Mouse (Mus musculus) CH12.LX (cell line): Measurements from ENCODE around the gene Zfp189. TPM values are rescaled to one million over a fixed set of nuclear protein-coding genes. Genes with fewer than 3 reads are reported as not detected.
A peak's percentile ranks its signal among the peaks of the same experiment; 100 is the strongest.
"Not testable (repeated sequence)": the region's sequence is repeated elsewhere in the genome, so short reads cannot be mapped to it uniquely, and the experiment has no call there.

Experiments
- DNase-seq: peaks from one replicate; pipeline ENCODE4 v3.0.0-alpha.2; 2013; ENCODE audit errors: extremely low read depth
- H3K27ac ChIP-seq: 2 replicates; pipeline ENCODE4 v1.5.1; 2012; ENCODE audit warnings: low read depth, mild to moderate bottlenecking, control low read depth, moderate library complexity; ENCODE audit not compliant: insufficient read depth
- H3K27me3 ChIP-seq: replicated peaks from 2 replicates; pipeline ENCODE3; 2012; ENCODE audit warnings: inconsistent platforms
- H3K36me3 ChIP-seq, 2 experiments: replicated peaks in 1 of 2; 2 replicates each; pipeline versions ENCODE3 to v1.6.1; 2012; ENCODE audit warnings: inconsistent platforms in 1 of 2, low read length in 1 of 2, mild to moderate bottlenecking in 1 of 2, mixed read lengths in 1 of 2, moderate library complexity in 1 of 2; ENCODE audit not compliant: control insufficient read depth in 1 of 2, insufficient read depth in 1 of 2
- H3K4me1 ChIP-seq, 2 experiments: 2 replicates each; pipeline ENCODE4 v1.6.1; 2012; ENCODE audit warnings: inconsistent platforms in 1 of 2, moderate library complexity in 1 of 2; ENCODE audit not compliant: insufficient read depth in 2 of 2, control insufficient read depth in 1 of 2
- H3K4me2 ChIP-seq: 2 replicates; pipeline ENCODE4 v1.6.1; 2012; ENCODE audit warnings: low read depth, mild to moderate bottlenecking, control low read depth; ENCODE audit not compliant: poor library complexity, insufficient read depth, severe bottlenecking
- H3K4me3 ChIP-seq, 3 experiments: fragments of 150-350 bp in 1 of 3; sonication (generic) in 1 of 3; replicated peaks in 1 of 3; 2 replicates each; pipeline versions ENCODE3 to v1.5.1; 2011 to 2012; ENCODE audit warnings: low read depth in 2 of 3, low read length in 2 of 3, mild to moderate bottlenecking in 2 of 3, moderate library complexity in 2 of 3, control low read depth in 1 of 3, improper control_type of control experiment in 1 of 3, inconsistent platforms in 1 of 3, mixed read lengths in 1 of 3; ENCODE audit not compliant: poor library complexity in 1 of 3
- H3K79me2 ChIP-seq: replicated peaks from 2 replicates; pipeline ENCODE4 v1.6.1; 2012; ENCODE audit warnings: mild to moderate bottlenecking, moderate library complexity; ENCODE audit not compliant: control insufficient read depth, poor library complexity, insufficient read depth, severe bottlenecking; ENCODE audit errors: extremely low read depth
- H3K9ac ChIP-seq: 2 replicates; pipeline ENCODE4 v1.6.1; 2012; ENCODE audit warnings: low read depth, mild to moderate bottlenecking, control low read depth, moderate library complexity; ENCODE audit not compliant: insufficient read depth
- H3K9me3 ChIP-seq: replicated peaks from 2 replicates; pipeline ENCODE3; 2012; ENCODE audit warnings: low read length, inconsistent platforms, mixed read lengths
- CTCF ChIP-seq, 2 experiments: IDR thresholded peaks in 1 of 2; conservative IDR thresholded peaks in 1 of 2; 2 replicates each; pipeline ENCODE4 v1.5.1; 2011 to 2012; ENCODE audit warnings: low read depth in 2 of 2, low read length in 2 of 2, improper control_type of control experiment in 1 of 2, inconsistent platforms in 1 of 2, mild to moderate bottlenecking in 1 of 2, moderate library complexity in 1 of 2
- E2F4 ChIP-seq: IDR thresholded peaks from 2 replicates; pipeline ENCODE4 v1.6.1; 2011; ENCODE audit warnings: low read depth, low read length, improper control_type of control experiment; ENCODE audit not compliant: insufficient replicate concordance
- ELF1 ChIP-seq: IDR thresholded peaks from 2 replicates; pipeline ENCODE4 v1.6.1; 2014; ENCODE audit warnings: low read depth, mild to moderate bottlenecking, inconsistent platforms, low read length, improper control_type of control experiment
- EP300 ChIP-seq: IDR thresholded peaks from 2 replicates; pipeline ENCODE4 v1.6.1; 2011; ENCODE audit warnings: low read length, improper control_type of control experiment
- ETS1 ChIP-seq: conservative IDR thresholded peaks from 2 replicates; pipeline ENCODE4 v1.6.1; 2012; ENCODE audit warnings: low read depth, mild to moderate bottlenecking, inconsistent platforms, low read length, improper control_type of control experiment, moderate library complexity
- GABPA ChIP-seq: IDR thresholded peaks from 2 replicates; pipeline ENCODE4 v1.6.1; 2012; ENCODE audit warnings: low read depth, low read length, improper control_type of control experiment, inconsistent platforms; ENCODE audit not compliant: insufficient replicate concordance
- HCFC1 ChIP-seq: IDR thresholded peaks from 2 replicates; pipeline ENCODE4 v1.6.1; 2012; ENCODE audit warnings: low read depth, mild to moderate bottlenecking, inconsistent platforms, low read length, improper control_type of control experiment
- KAT2A ChIP-seq: IDR thresholded peaks from 2 replicates; pipeline ENCODE4 v1.6.1; 2012; ENCODE audit warnings: low read length, improper control_type of control experiment, inconsistent platforms; ENCODE audit not compliant: insufficient replicate concordance
- MAZ ChIP-seq: IDR thresholded peaks from 2 replicates; pipeline ENCODE4 v1.6.1; 2012; ENCODE audit warnings: low read depth, mild to moderate bottlenecking, inconsistent platforms, low read length, improper control_type of control experiment, moderate library complexity
- MEF2A ChIP-seq: IDR thresholded peaks from 2 replicates; pipeline ENCODE4 v1.6.1; 2014; ENCODE audit warnings: low read depth, mild to moderate bottlenecking, inconsistent platforms, low read length, improper control_type of control experiment, borderline replicate concordance
- NRF1 ChIP-seq: IDR thresholded peaks from 2 replicates; pipeline ENCODE4 v1.6.1; 2014; ENCODE audit warnings: low read depth, mild to moderate bottlenecking, inconsistent platforms, low read length, improper control_type of control experiment, moderate library complexity
- PAX5 ChIP-seq: IDR thresholded peaks from 2 replicates; pipeline ENCODE4 v1.6.1; 2012; ENCODE audit warnings: low read length, inconsistent platforms, mixed read lengths
- POLR2AphosphoS2 ChIP-seq: IDR thresholded peaks from 2 replicates; pipeline ENCODE4 v1.6.1; 2011; ENCODE audit warnings: low read depth, low read length, improper control_type of control experiment
- SMC3 ChIP-seq: IDR thresholded peaks from 2 replicates; pipeline ENCODE4 v1.6.1; 2011; ENCODE audit warnings: low read depth, low read length, improper control_type of control experiment
- TCF12 ChIP-seq: IDR thresholded peaks from 2 replicates; pipeline ENCODE4 v1.6.1; 2014; ENCODE audit warnings: low read depth, mild to moderate bottlenecking, inconsistent platforms, low read length, improper control_type of control experiment
- UBTF ChIP-seq: IDR thresholded peaks from 2 replicates; pipeline ENCODE4 v1.6.1; 2012; ENCODE audit warnings: low read depth, mild to moderate bottlenecking, inconsistent platforms, low read length, improper control_type of control experiment, moderate library complexity
- USF1 ChIP-seq: IDR thresholded peaks from 2 replicates; pipeline ENCODE4 v1.6.1; 2014; ENCODE audit warnings: low read depth, mild to moderate bottlenecking, inconsistent platforms, low read length, improper control_type of control experiment
- USF2 ChIP-seq: conservative IDR thresholded peaks from 2 replicates; pipeline ENCODE4 v1.6.1; 2011; ENCODE audit warnings: low read depth, low read length, improper control_type of control experiment
- ZMIZ1 ChIP-seq: IDR thresholded peaks from 2 replicates; pipeline ENCODE4 v1.6.1; 2012; ENCODE audit warnings: low read depth, mild to moderate bottlenecking, inconsistent platforms, low read length, improper control_type of control experiment
- dilution Hi-C: fragments of 300-500 bp; cut with MboI; formaldehyde crosslinking; loops from 2 replicates; pipeline ENCODE4 v1.14.3; 2020; ENCODE audit warnings: low sequenced_read_pairs; ENCODE audit not compliant: extremely low pct_unique_long_range_greater_than_20kb, extremely low pct_ligation_motif_present
- in situ Hi-C: fragments of 300-500 bp; cut with MboI; formaldehyde crosslinking; loops from 3 replicates; pipeline ENCODE4 v1.14.3; 2019; ENCODE audit warnings: low sequenced_read_pairs, low pct_ligation_motif_present, low pct_unique_long_range_greater_than_20kb, mixed read lengths
- polyA plus RNA-seq: library from polyadenylated mRNA; unstranded; fragments of >175 nt; gene quantifications from 2 replicates; pipeline ENCODE4 v1.2.1, GENCODE M21; 2012; ENCODE audit warnings: low read depth; ENCODE audit not compliant: insufficient read length
- total RNA-seq, 2 experiments: library from RNA; depleted of rRNA; stranded (reverse); fragments of 300-350 nt in 1 of 2; fragments of >200 nt in 1 of 2; gene quantifications; 2 replicates each; pipeline ENCODE4 v1.2.3; 2012 to 2014

Gene Zfp189
- total and polyA plus RNA-seq, 3 experiments: 1.6 to 5.1 (median 4.3) TPM

DNA sequence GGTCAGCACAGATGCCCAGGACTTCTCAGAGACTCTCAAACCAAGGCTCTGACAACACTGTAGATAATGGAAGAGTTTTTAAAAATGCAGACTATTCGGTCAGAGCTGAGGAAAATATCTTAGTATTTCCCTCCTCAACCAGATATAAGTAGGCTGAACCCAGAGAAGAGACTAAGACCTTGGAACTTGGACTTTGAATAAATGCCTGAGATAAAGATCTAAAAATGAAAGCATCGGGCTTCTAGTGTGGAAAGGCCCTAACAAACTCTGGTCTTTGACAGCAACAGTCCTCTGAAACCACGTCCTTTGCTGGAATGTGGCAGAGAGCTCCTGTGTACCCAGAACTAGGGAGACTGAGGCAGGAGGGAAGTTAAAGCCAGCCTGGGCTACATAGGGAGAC lies 14.6 kb upstream of the Zfp189 start, which contains the start of gene Baat:
Gene Baat, minus strand, starts transcription at position 172 of the 400 bp plus-strand sequence.
- peaks cover 0 to 2% of the 10 kb centered on the region in 2 experiments for H3K36me3 ChIP-seq
- no peak for TF ChIP-seq KAT2A
- no peak for TF ChIP-seq MEF2A
- no peak for TF ChIP-seq HCFC1
- no peak for TF ChIP-seq E2F4
- TF ChIP-seq EP300: no peak
- TF ChIP-seq USF1: no peak
- no peak for TF ChIP-seq ZMIZ1
- TF ChIP-seq NRF1: no peak
- no peak for TF ChIP-seq ELF1
- no peak for TF ChIP-seq GABPA
- no peak for TF ChIP-seq SMC3
- TF ChIP-seq CTCF (conservative IDR thresholded peaks at IDR 0.05 in 1 of 2, IDR thresholded peaks at IDR 0.05 in 1 of 2; ENCODE audit: low read depth in 2 of 2, low read length in 2 of 2): no peak
- TF ChIP-seq UBTF: no peak
- no peak for TF ChIP-seq MAZ
- TF ChIP-seq TCF12: no peak
- TF ChIP-seq, all 38 proteins: peak for 0
- peak within 1 kb of the TSS; percentile 24; the same call in 1 of the 2 replicates for H3K4me2 ChIP-seq
- H3K27me3 ChIP-seq: no peaks in the 10 kb centered on the region
- no peaks in the 10 kb centered on the region for H3K79me2 ChIP-seq
- H3K27ac ChIP-seq: no peak within 1 kb of the TSS
- H3K4me3 ChIP-seq: no peak within 1 kb of the TSS
- no peak within 1 kb of the TSS for H3K9ac ChIP-seq
- no peaks in the 10 kb centered on the region for H3K4me1 ChIP-seq
- no peak for DNase-seq
- in situ Hi-C loops: no loop called here
- H3K9me3 ChIP-seq: no peaks in the 10 kb centered on the region
- dilution Hi-C loops: no loop called here

DNA sequence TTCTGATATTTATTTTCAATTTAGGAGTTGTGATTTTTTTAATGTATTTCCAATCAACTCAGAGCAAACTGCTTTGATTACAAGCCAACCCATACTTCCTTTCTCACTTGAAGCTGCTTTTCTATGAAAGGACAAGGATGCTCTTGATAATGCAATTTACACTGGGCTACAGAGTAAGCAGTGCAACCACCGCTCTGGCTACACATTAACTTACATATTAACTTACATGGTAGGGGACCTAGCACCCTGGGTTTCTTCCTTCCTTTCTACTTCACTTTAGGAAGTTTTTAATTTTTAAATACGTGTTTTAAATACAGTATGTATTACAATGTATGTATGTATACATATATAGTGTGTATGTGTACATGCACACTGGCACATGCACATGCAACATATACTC lies 11.8 kb upstream of the Zfp189 start:
- no peak for DNase-seq
- Histone ChIP-seq H3K9ac (no peak overlapping the region), H3K79me2 (0 out of 2 replicates have a peak, but pooled peaks cover 2% of the 10 kb centered on the region), H3K36me3 (peaks cover 11 to 27% of the 10 kb centered on the region in 2 experiments), H3K4me3 (no peak overlapping the region), H3K27ac (no peak overlapping the region), H3K4me2 (no peak overlapping the region), H3K4me1 (no peaks in the 10 kb centered on the region), H3K27me3 (no peaks in the 10 kb centered on the region), H3K9me3 (no peaks in the 10 kb centered on the region)
- dilution Hi-C loops: no loop called here
- TF ChIP-seq ETS1 (no peak), USF2 (no peak), POLR2AphosphoS2 (no peak), NRF1 (no peak), PAX5 (no peak), ELF1 (no peak)
- in situ Hi-C loops: no loop called here

DNA sequence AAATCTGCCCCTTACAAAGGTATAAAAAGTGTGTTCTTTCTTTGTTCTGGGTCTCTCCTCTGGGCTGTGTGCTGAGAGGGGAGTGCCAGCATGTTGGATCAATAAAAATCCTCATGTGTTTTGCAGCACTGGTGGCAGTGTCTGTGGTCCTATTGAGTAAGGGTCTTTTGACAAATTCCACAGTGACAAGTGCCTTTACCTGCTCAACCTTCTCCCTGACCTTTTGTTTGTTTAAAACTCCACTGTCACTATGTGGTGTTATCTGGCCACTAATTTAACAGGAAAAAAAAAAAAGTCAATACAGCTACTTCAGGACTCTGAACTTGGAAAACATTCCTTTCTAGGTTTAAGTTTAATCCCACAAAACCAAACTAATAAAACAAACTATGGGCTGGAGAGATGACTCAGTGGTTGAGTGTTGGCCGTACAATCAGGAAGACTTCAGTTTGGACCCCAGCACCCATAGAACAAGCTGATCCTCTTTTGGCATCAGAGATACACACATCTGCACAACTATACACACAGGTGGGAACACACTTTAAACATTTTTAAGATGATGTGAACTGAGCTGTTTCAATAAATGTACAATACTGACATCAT lies 10.6 kb upstream of the Zfp189 start:
- H3K79me2 ChIP-seq, DNase-seq, dilution Hi-C loops, in situ Hi-C loops, H3K4me3 ChIP-seq, H3K4me2 ChIP-seq, H3K4me1 ChIP-seq, H3K9me3 ChIP-seq, H3K27ac ChIP-seq, H3K27me3 ChIP-seq, H3K9ac ChIP-seq: not testable (repeated sequence)
- peaks cover 14 to 37% of the 10 kb centered on the region in 2 experiments for H3K36me3 ChIP-seq
